Mouse (Mus musculus) bone marrow macrophage, adult 2 months (primary cell): ENCODE measurements around the gene Kcnmb2. TPM values are rescaled to one million over a fixed set of nuclear protein-coding genes. Genes with fewer than 3 reads are reported as not detected.

Source experiments
- H3K27ac ChIP-seq: 2 replicates; pipeline ENCODE4 v1.5.1; 2012; ENCODE audit warnings: low read depth, low read length; ENCODE audit not compliant: insufficient read depth
- H3K4me1 ChIP-seq: 2 replicates; pipeline ENCODE4 v1.6.1; 2012; ENCODE audit warnings: low read length; ENCODE audit not compliant: control insufficient read depth, insufficient read depth
- H3K4me3 ChIP-seq: 2 replicates; pipeline ENCODE4 v1.5.1; 2012; ENCODE audit warnings: mild to moderate bottlenecking, low read length, moderate library complexity; ENCODE audit not compliant: insufficient read depth
- CTCF ChIP-seq: IDR thresholded peaks from 2 replicates; pipeline ENCODE4 v1.5.1; 2012; ENCODE audit warnings: low read depth, mild to moderate bottlenecking, low read length, moderate library complexity
- POLR2A ChIP-seq: IDR thresholded peaks from 2 replicates; pipeline ENCODE4 v1.6.1; 2012; ENCODE audit warnings: mild to moderate bottlenecking, low read depth, low read length, borderline replicate concordance
- polyA plus RNA-seq: library from polyadenylated mRNA; stranded (reverse); fragments of >200 nt; gene quantifications from 2 replicates; pipeline ENCODE4 v1.2.4, GENCODE M21; 2012; ENCODE audit not compliant: missing spikeins, insufficient read depth, insufficient read length

The Kcnmb2 gene
- polyA plus RNA-seq, result not detected in 2 replicates

- TF ChIP-seq POLR2A (no peak), CTCF (no peak)
- Histone ChIP-seq H3K27ac (no peak within 1 kb of the TSS), H3K4me3 (no peak within 1 kb of the TSS), H3K4me1 (no peaks in the 10 kb centered on the region)
Observed at GRCm38 (mm10) chr3:31902504-31903330, at the start of gene Kcnmb2. Gene Kcnmb2, plus strand, starts transcription at chr3:31902507.

- H3K4me3 ChIP-seq, result no peak overlapping the region
- no peak overlapping the region for H3K27ac ChIP-seq
- TF ChIP-seq CTCF (no peak), POLR2A (no peak)
- no peaks in the 10 kb centered on the region for H3K4me1 ChIP-seq
Observed at GRCm38 (mm10) chr3:31863522-31863921, 38.8 kb upstream of the Kcnmb2 start.

- Histone ChIP-seq H3K27ac (no peak overlapping the region), H3K4me1 (no peaks in the 10 kb centered on the region), H3K4me3 (no peak overlapping the region)
- TF ChIP-seq POLR2A (no peak), CTCF (no peak)
Observed at GRCm38 (mm10) chr3:31864070-31864469, 38.2 kb upstream of the Kcnmb2 start.

- H3K4me1 ChIP-seq, result no peaks in the 10 kb centered on the region
- no peak overlapping the region for H3K4me3 ChIP-seq
- no peak overlapping the region for H3K27ac ChIP-seq
- TF ChIP-seq POLR2A (no peak), CTCF (no peak)
Observed at GRCm38 (mm10) chr3:31871461-31871860, 30.8 kb upstream of the Kcnmb2 start.

GRCm38 (mm10) chr3:31882621-31883131, 19.6 kb upstream of the Kcnmb2 start:
- no peak for TF ChIP-seq CTCF
- Histone ChIP-seq H3K4me3 (no peak overlapping the region), H3K4me1 (no peaks in the 10 kb centered on the region), H3K27ac (no peak overlapping the region)

GRCm38 (mm10) chr3:31892653-31893052, 9.7 kb upstream of the Kcnmb2 start:
- Histone ChIP-seq H3K4me1 (no peaks in the 10 kb centered on the region), H3K4me3 (no peak overlapping the region), H3K27ac (no peak overlapping the region)
- TF ChIP-seq CTCF (no peak), POLR2A (no peak)

GRCm38 (mm10) chr3:31903506-31903905, 1.2 kb downstream of the Kcnmb2 start:
- TF ChIP-seq POLR2A, result no peak
- TF ChIP-seq CTCF, result no peak
- Histone ChIP-seq H3K27ac (no peak overlapping the region), H3K4me1 (no peaks in the 10 kb centered on the region), H3K4me3 (no peak overlapping the region)

- Histone ChIP-seq H3K27ac (no peak overlapping the region), H3K4me1 (no peaks in the 10 kb centered on the region), H3K4me3 (no peak overlapping the region)
- TF ChIP-seq POLR2A (no peak), CTCF (no peak)
Observed at GRCm38 (mm10) chr3:31904156-31904555, 1.8 kb downstream of the Kcnmb2 start.

GRCm38 (mm10) chr3:31911168-31911567, 8.9 kb downstream of the Kcnmb2 start:
- Histone ChIP-seq H3K4me1 (no peaks in the 10 kb centered on the region), H3K4me3 (no peak overlapping the region), H3K27ac (no peak overlapping the region)
- no peak for TF ChIP-seq CTCF
- no peak for TF ChIP-seq POLR2A

GRCm38 (mm10) chr3:31911690-31912089, 9.4 kb downstream of the Kcnmb2 start:
- Histone ChIP-seq H3K4me1 (no peaks in the 10 kb centered on the region), H3K27ac (no peak overlapping the region), H3K4me3 (no peak overlapping the region)
- TF ChIP-seq POLR2A (no peak), CTCF (no peak)

GRCm38 (mm10) chr3:31928544-31928943, 26.2 kb downstream of the Kcnmb2 start:
- TF ChIP-seq CTCF, result no peak
- no peak for TF ChIP-seq POLR2A
- Histone ChIP-seq H3K4me3 (no peak overlapping the region), H3K27ac (no peak overlapping the region), H3K4me1 (no peaks in the 10 kb centered on the region)
